Mouse (Mus musculus): ENCODE measurements around the gene Wnk4. TPM values are rescaled to one million over a fixed set of nuclear protein-coding genes. Genes with fewer than 3 reads are reported as not detected.

Wnk4 gene
- total RNA-seq, 2 experiments from 2014 or later: 7.0 to 11.7 TPM

DNA sequence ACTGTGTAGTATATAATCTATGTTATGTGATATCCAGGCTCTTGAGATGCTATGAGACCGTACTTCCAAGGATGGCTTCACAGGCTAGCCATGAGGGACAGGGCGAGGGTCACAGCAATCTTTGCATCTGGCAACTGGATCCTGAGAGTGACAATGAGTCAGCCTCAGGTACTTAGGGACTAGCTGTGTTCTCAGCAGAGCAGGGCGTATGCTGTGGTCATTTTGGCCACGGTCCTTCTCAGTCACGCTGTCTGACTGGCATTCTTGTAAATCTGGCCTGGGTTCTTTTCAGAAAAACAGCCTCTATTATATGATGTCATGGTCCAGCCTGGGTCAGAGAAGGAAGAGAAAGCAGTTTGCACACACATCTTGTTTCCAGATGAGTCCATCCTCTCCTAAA is 23.6 kb upstream of the Wnk4 start:
- DNase-seq: peak in 1 of 2 experiments; percentile 10
- intact Hi-C loops (cut with DNase I): no loop called here

DNA sequence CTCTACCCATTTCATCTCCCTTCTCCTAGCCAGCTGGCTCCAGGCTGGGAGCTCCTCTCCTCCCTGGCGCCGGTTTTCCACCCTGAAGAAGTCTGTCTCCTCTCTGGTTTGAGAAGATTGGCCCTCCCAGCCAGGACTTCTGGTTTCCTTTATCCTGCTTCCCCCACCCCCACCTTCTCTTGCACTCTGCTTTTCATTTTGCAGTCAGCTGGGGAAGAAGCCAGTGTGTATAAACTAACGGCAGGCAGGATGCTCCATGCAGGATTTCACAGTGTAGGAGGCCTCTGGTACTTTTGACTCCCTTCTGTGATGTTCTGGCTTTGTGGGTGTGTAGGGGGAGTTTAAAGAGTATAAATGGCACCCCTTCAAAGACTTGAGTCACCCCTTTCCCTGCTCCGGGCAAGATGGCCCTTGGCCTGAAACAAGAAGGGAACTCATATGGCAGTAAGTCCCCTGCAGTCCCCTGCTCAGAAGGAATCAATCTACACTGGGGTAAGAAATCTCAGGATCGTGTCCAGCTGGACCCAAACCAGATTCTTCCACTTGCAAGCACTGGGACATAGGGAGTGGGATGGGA is 22.2 kb upstream of the Wnk4 start:
- peak; percentile 48 to 58 for DNase-seq
- intact Hi-C loops (cut with DNase I): no loop called here

DNA sequence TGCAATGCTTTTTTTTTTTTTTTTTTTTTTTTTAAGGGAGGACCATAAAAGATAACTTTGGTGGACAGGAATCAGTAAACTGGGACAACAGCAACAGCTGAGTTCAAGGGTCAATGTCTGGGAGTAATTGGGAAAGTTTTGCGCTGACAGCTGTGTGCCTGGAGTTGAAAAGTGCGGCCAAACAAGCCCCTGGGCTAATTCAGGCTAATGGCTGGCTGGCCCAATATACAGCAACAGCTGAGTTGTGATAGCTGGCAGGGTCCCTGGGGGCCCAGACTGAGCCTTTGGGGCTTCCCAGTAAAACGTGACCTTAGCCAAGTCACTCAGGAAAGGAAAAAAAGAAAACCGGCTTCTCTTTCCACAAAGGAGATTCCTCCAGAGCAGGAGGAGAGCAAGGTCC is 15.3 kb upstream of the Wnk4 start:
- peak; percentile 69 for DNase-seq
- intact Hi-C loops (cut with DNase I): no loop called here

DNA sequence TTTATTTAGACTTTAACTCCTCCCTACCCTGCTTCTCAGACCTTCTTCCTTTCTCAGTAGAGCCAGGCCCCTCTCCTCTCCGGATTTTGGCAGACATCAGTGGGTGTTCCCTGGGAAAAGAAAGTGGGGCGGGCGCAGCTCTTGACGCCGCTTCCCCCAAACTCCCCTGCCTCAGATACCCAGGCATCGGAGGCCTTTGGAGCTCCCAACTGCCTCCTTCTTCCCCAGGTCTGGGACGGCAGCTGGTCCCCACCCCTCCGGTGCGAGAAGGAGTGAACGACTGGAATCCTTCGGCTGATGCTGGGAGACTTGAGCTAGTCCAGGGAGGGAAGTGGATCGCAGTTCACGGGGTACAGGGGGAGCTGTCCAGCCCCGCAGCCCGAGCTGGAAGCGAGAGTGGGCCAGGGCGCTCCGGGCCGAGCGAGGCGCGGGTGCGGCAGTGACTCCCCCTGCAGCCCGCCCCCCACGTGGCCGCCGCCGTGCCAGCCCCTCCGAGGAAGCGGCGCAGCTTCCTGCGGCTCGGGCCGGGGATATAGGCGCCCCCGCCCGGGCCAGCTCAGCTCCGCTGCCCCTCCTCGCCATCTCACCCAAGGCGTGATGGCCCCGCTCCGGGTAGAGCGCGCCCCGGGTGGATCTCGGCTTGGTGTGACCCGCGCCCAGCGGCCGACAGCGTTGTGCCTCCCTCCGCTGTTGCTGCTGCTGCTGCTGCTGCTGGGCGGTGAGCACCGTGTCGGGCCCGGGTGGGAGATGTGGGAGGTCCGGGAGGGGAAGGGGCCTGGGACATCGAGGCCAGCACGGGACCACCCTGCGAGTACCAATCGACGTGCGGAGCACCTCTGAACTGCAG is 14.3 kb upstream of the Wnk4 start, which contains the start of gene Ramp2:
Ramp2 (plus strand) TSS at position 174 of the 847 bp plus-strand sequence.
- intact Hi-C loops (cut with DNase I): loop anchor here (1.0 kb wide), 1 partner anchor 15 kb away; no protein-coding TSS in a partner anchor
- DNase-seq: peak; percentile 81 to 82

DNA sequence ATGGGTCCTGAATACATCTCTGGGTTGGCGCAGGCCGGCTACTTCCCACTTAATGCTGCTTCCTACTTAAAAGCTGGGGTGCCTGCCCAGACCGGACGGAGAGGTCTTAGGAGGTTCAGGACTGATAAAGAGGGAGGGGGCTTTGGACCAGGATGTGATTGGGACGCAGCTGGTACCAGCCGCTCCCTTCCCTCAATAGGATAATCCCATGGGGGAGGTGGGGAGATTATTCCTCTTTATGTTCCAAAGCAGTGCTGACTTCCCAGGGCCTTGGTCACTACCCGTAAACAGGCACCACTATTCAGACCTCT is 13.7 kb upstream of the Wnk4 start:
- no peak for DNase-seq

DNA sequence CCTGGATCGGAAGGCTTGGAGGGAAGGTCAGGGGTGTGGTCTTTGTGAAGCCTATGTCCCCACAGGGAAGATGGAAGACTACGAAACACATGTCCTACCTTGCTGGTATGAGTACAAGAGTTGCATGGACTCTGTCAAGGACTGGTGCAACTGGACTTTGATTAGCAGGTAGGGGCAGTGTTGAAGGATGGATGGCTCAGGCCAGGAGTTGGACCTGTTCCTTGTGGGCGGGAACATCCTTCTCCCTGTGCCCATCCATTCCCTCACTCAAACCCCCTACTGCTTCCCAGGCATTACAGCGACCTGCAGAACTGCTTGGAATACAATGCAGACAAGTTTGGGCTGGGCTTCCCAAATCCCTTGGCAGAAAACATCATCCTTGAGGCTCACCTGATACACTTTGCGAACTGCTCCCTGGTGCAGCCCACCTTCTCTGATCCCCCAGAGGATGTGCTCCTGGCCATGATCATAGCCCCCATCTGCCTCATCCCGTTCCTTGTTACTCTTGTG is 12.8 kb upstream of the Wnk4 start:
- intact Hi-C loops (cut with DNase I): loop anchor here (1.0 kb wide), 1 partner anchor 35 kb away; no protein-coding TSS in a partner anchor

More for the DNA sequence above, 13.7 kb upstream of the Wnk4 start:
- intact Hi-C loops (cut with DNase I): loop anchor here (1.0 kb wide), 1 partner anchor 15 kb away; no protein-coding TSS in a partner anchor

DNA sequence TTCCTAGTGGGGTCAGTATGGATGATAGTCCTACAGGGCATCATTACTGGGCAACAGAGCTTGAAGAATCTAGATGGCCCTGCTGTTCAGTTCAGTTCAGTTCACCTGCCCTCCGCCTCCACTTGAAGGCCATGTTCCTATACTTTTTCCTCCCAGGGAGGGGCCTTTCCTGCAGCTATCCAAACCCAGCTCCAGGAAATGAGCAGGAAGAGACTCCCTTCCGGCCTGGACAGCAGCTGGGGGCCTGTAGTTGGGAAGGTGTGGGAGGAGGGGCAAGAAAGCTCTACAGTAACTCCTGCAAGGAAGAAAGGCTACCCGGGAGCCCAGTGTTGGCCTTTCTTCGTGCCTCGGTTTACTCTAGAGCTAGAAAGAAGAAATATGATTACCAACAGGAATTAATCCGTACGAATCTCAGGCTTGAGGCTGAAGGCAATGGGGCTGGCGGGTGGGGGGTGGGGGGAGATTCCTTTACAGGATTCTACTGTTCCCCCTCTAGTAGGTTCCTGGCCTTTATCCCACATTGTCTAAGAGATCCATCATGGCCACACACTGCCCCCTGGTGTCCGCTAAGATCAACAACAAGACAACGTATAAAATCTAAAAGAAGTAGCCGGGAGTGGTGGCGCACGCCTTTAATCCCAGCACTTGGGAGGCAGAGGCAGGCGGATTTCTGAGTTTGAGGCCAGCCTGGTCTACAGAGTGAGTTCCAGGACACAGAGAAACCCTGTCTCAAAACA is 11.9 kb upstream of the Wnk4 start:
- DNase-seq: peak; percentile 76 to 77
- intact Hi-C loops (cut with DNase I): loop anchor here (1.0 kb wide), 1 partner anchor 36 kb away; no protein-coding TSS in a partner anchor

More for the DNA sequence above, 12.8 kb upstream of the Wnk4 start:
- peak; percentile 16 to 22 for DNase-seq

DNA sequence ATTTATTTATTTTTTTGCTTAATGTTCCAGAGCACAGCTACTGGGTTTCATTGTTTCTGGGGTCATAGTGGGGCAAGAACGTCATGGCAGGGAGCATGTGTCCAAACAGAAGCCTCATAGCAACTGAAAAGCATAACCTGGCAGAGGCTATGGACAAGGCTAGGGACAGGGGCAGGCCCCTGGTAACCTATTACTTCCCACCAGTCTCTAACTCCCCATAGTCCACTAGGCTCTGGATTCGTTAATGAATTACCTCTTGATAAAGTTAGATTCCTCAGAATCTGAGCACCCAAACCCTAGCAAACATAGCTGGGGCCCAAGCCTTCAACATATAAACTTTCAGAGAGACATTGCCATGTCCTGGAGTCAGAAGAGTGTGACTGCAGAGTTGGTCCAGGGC is 9.3 kb upstream of the Wnk4 start:
- intact Hi-C loops (cut with DNase I): no loop called here
- DNase-seq: no peak

DNA sequence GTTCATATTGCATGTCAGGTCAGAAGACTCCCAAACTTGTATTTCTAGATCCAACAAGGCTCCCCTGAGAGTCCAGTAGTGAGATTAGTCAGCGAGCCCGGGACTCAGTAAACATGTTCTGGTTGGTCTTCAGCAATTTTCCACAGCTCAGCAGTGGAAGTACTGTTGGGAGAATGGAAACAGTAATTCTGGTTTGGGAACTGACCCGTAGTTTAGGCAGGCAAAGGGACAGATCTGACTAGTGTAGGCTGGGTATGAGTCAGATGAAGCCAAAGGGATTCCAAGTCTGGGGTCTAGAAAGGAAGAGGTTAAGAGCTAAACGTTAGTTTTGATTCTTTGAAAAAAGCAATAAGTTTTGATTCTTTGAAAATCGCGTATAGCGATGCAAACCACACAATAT is 7.4 kb upstream of the Wnk4 start:
- DNase-seq: peak in 1 of 2 experiments; percentile 14
- intact Hi-C loops (cut with DNase I): no loop called here

DNA sequence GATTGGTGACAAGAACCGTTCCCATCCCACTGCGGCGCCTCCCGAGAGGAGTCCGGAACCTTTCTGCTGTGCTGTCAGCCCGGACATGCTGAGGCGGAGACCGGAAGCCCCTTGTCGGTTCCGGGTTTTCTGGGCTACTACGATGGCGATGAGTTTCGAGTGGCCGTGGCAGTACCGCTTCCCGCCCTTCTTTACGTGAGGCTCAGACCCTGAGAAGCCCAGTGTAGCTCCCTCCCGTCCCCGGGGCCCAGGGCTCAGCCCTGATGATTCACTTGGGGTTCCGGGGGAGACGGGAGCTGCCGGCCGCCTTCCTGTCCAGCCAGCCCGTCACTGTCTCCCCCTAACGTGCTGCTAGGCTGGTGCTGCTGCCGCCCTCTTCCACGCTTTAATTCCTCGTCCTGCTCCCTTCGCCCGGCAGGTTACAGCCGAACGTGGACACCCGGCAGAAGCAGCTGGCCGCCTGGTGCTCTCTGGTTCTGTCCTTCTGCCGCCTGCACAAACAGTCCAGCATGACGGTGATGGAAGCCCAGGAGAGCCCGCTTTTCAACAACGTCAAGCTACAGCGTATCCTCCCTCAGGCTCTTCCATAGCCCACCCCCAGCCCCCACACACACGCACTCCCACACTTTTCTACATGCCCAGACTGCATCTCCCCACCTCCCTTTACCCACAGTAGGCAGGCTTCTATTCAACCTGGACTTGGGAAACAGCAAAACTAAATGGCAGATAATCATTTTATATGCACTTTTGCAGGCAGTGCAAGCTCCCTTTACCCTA is 6.6 kb upstream of the Wnk4 start, which contains the start of gene Vps25:
Vps25 (plus strand) TSS at position 95 of the 777 bp plus-strand sequence.
- intact Hi-C loops (cut with DNase I): no loop called here
- peak; percentile 84 to 90 for DNase-seq

DNA sequence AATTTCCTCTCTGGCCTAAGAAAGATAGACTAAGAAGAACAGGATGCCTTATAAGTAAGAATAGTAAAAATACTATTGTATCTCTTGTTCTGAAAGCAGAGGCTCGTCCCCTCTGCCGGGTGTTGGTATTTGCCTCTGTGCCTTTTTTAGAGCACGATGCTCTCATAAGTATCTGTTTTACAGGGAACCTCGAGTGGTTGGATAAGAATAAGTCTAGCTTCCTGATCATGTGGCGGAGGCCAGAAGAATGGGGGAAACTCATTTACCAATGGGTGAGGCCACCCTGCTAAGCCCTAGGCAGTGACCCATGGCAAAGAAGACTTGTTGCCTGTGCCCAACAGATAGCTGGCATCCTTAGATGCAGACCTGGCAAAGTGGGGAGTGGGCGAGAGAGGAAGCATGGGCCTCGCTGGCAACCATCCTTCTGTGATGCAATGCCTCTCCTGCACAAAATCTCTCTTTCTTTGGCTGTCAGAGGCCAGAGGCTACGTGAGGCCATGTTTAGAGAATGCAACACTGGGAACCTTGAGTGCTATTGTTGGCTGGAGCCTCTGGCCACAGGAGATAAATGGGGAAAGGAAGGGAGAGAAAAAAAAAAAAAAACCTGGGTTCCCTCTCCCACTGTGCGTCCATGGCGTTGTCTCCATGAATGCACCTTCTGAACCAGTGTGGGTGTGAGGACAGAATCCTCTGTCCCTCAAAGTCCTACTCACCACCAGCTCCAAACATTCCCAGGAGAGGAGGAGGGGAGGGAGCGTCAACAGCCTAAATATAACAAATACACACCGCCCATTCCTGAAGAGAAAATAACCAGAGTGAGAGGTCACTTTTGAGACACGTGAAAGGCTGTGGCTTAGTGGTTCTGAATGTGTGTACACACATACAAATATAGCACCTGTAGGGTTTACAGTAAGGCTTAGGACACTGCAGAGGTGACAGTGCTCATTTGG is 4.3 kb upstream of the Wnk4 start:
- intact Hi-C loops (cut with DNase I): no loop called here
- peak in 1 of 2 experiments; percentile 51 for DNase-seq

DNA sequence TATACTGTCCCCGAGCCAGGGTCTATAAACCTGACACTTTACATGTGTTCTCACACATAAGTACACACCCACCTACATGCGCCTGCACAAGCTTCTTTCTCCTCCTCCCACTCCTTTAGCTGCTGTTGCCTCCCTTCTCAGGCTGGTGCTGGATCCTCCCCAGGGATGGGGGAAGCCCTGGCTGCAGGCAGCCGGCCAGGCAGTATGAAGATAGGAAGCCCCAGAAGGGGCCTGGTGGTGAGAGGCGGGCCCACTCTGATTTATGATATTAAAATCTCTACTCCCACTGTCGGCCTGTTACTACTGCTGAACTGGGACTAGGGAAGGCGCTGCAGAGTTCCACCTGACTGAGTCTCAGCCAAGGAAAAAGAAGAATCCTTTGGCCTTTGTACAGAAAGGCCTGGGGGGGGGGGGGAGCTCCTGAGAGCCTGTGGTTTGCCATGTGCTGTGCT is 1.1 kb upstream of the Wnk4 start:
- intact Hi-C loops (cut with DNase I): no loop called here
- DNase-seq: peak in 1 of 2 experiments; percentile 60

DNA sequence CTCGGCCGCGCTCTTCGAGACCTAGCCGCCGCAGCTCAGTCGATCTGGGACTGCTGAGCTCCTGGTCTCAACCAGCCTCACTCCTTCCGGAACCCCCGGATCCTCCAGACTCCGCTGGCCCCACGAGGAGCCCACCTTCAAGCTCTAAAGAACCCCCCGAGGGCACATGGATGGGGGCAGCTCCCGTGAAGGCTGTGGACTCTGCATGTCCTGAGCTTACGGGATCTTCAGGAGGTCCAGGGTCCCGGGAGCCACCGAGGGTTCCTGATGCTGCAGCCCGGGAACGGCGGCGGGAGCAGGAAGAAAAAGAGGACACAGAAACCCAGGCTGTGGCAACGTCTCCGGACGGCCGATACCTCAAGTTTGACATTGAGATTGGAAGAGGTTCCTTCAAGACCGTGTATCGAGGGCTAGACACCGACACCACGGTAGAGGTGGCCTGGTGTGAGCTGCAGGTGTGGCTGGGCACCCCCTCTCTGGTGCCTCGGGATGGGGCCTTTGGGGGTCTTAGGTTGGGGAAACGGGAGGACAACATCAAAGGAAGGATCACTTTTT is 536 bp downstream of the Wnk4 start:
- DNase-seq: peak in 1 of 2 experiments; percentile 32
- intact Hi-C loops (cut with DNase I): loop anchor here (2.0 kb wide), 1 partner anchor 40 kb away; no protein-coding TSS in a partner anchor

DNA sequence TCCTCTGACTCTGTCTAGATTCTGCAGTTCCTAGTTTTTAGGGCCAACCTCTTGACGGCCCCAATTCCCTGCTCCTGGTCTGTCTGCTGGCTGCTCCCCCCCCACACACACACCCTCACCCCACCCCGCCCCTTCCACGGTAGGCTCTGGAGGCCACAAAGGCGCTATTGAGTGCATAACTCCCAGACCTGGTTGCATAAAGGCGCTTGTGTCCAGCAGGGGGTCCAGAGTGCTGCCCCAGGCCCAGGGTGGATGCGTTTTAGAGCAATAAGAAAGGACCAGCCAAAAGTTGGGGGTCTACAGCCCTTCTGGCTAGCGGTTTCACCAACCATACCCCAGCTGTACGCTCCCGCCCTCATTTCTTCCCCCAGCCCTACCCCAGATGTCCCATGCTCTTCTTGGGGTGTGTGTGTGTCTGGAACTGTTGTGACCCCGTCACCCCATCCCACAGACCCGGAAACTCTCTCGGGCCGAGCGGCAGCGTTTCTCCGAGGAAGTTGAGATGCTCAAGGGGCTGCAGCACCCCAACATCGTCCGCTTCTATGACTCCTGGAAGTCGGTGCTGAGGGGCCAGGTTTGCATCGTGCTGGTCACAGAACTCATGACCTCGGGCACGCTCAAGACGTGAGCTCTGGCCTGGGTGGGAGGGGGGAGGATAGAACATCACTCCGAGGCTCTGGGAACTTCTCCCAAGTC is 2.1 kb downstream of the Wnk4 start:
- no peak for DNase-seq
- intact Hi-C loops (cut with DNase I): no loop called here

DNA sequence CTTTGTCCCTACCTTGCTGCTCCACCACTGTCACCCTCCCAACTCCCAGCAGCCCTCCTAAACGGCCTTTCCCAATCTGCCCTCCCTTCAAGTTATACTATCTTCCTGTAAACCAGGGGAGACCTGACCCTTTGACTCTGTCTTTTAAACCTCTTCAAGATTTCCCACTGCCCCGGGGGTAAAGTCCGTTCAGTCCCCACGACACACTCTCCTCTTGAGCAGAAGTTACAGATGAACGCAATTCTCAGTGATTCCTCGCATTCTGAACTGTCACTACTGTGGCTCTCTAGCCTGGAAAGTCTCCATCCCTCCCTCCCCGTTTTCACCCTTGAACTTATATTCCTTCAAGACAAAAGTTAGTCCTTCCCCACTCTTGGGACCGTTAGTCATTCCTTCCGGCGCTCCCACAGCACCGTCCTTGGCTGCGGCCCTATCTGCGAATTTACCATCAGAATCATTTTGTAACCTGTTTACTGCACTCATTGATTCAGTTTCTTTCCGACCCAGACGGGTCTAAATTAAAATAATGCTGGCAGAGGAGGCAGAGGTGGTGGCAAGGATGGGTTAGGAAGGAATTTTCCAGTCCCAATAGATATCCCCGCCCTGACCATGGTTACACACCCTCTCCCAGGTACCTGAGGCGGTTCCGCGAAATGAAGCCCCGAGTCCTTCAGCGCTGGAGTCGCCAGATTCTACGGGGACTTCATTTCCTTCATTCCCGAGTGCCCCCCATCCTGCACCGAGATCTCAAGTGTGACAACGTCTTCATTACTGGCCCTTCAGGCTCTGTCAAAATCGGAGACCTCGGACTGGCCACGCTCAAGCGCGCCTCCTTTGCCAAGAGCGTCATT is 3.0 kb downstream of the Wnk4 start:
- intact Hi-C loops (cut with DNase I): no loop called here

DNA sequence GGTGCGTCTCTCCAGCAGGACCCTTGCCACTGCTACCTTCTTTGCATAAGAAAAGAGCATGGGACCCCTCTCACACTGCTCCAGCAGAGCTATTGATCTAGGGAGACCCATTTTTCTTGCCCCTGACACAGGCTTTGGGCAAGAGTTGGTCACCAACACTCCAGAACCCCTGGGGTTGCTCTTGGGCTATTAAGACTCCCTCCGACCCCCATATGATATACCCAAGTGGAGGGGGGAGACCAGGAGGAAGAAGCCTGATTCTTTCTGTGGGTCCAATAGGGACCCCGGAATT is 3.6 kb downstream of the Wnk4 start:
- no peak for DNase-seq
- intact Hi-C loops (cut with DNase I): no loop called here

More for the DNA sequence above, 3.0 kb downstream of the Wnk4 start:
- DNase-seq: no peak

DNA sequence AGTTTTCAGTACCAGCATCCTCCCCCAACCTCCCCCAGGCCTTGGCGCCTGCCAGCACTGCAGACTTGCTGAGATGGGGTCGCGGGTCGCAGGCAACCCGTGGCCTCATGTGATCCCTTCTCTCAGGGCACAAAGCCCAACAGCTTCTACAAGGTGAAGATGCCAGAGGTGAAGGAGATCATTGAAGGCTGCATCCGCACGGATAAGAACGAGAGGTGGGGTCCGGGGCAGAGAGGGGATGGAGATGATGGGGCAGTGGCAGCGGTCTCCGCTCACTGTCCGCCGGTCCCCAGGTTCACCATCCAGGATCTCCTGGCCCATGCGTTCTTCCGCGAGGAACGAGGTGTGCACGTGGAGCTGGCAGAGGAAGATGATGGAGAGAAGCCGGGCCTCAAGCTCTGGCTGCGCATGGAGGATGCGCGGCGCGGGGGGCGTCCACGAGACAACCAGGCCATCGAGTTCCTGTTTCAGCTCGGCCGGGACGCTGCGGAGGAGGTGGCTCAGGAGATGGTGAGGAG is 4.6 kb downstream of the Wnk4 start:
- intact Hi-C loops (cut with DNase I): no loop called here
- no peak for DNase-seq

Data from heart, postnatal 14 days (tissue).